Mouse (Mus musculus): ENCODE measurements at regions not wholly inside any gene's neighbourhood (a gene's known extent, or its start where the extent isn't known, plus 50 kb on each side); places are given as distances from the start of the nearest gene placed in this dataset.

GRCm38 (mm10) chr2:12802667-12803066, 121.2 kb upstream of the Pter start:
- TF ChIP-seq EP300 (IDR thresholded peaks at IDR 0.05; ENCODE audit: low read depth) = no peak
- TF ChIP-seq CTCF (IDR thresholded peaks at IDR 0.05; ENCODE audit: low read depth) = no peak
